Mouse (Mus musculus): ENCODE data around the gene Lhfpl3. TPM values are rescaled to one million over a fixed set of nuclear protein-coding genes. Genes with fewer than 3 reads are reported as not detected.

Gene Lhfpl3
- polyA plus RNA-seq, 1 experiment from 2014 or later = 0.58 TPM

- H3K36me3 ChIP-seq (ENCODE audit: control insufficient read depth, insufficient read depth, low read length) = no peaks in the 10 kb centered on the region
- 86% methylated on average over 2 of the region's 2 CpGs for WGBS
- DNase-seq (ENCODE audit: low spot score) = no peak
Measured at GRCm38 (mm10) chr5:22986771-22987170, 240.9 kb downstream of the Lhfpl3 start.

GRCm38 (mm10) chr5:22999811-23000210 is 254.0 kb downstream of the Lhfpl3 start:
- no peak for DNase-seq (ENCODE audit: low spot score)
- Histone ChIP-seq H3K4me1 (replicated peaks; ENCODE audit: control insufficient read depth, insufficient read depth, low read length) (no peaks in the 10 kb centered on the region), H3K27ac (ENCODE audit: low read depth, low read length) (no peak overlapping the region), H3K4me2 (no peak overlapping the region), H3K9ac (ENCODE audit: low read depth, low read length) (no peak overlapping the region), H3K9me3 (ENCODE audit: control insufficient read depth, low read length) (no peaks in the 10 kb centered on the region), H3K27me3 (replicated peaks; ENCODE audit: control insufficient read depth, insufficient read depth, low read length) (no peaks in the 10 kb centered on the region), H3K36me3 (ENCODE audit: control insufficient read depth, insufficient read depth, low read length) (no peaks in the 10 kb centered on the region), H3K4me3 (ENCODE audit: low read depth, low read length) (no peak overlapping the region)
- ATAC-seq (replicated peaks; ENCODE audit: low FRiP score) = no peak
- 66% methylated on average over 3 of the region's 3 CpGs for WGBS

More at GRCm38 (mm10) chr5:22986771-22987170, 240.9 kb downstream of the Lhfpl3 start:
- no peak overlapping the region for H3K4me2 ChIP-seq
- H3K27ac ChIP-seq (ENCODE audit: low read depth, low read length) = no peak overlapping the region
- H3K9ac ChIP-seq (ENCODE audit: low read depth, low read length) = no peak overlapping the region
- H3K4me1 ChIP-seq (replicated peaks; ENCODE audit: control insufficient read depth, insufficient read depth, low read length) = no peaks in the 10 kb centered on the region
- no peaks in the 10 kb centered on the region for H3K9me3 ChIP-seq (ENCODE audit: control insufficient read depth, low read length)
- H3K27me3 ChIP-seq (replicated peaks; ENCODE audit: control insufficient read depth, insufficient read depth, low read length) = no peaks in the 10 kb centered on the region
- ATAC-seq (replicated peaks; ENCODE audit: low FRiP score) = no peak
- H3K4me3 ChIP-seq (ENCODE audit: low read depth, low read length) = no peak overlapping the region

GRCm38 (mm10) chr5:23003123-23003797 is 257.4 kb downstream of the Lhfpl3 start:
- ATAC-seq (replicated peaks; ENCODE audit: low FRiP score) = no peak

GRCm38 (mm10) chr5:23006207-23006606 is 260.3 kb downstream of the Lhfpl3 start:
- 60% methylated on average over 1 of the region's 1 CpGs for WGBS
- DNase-seq (ENCODE audit: low spot score) = no peak
- no peaks in the 10 kb centered on the region for H3K36me3 ChIP-seq (ENCODE audit: control insufficient read depth, insufficient read depth, low read length)
- H3K4me2 ChIP-seq = no peak overlapping the region
- H3K27ac ChIP-seq (ENCODE audit: low read depth, low read length) = no peak overlapping the region
- H3K9ac ChIP-seq (ENCODE audit: low read depth, low read length) = no peak overlapping the region
- H3K27me3 ChIP-seq (replicated peaks; ENCODE audit: control insufficient read depth, insufficient read depth, low read length) = no peaks in the 10 kb centered on the region
- no peak overlapping the region for H3K4me3 ChIP-seq (ENCODE audit: low read depth, low read length)
- no peak for ATAC-seq (replicated peaks; ENCODE audit: low FRiP score)
- no peaks in the 10 kb centered on the region for H3K4me1 ChIP-seq (replicated peaks; ENCODE audit: control insufficient read depth, insufficient read depth, low read length)
- no peaks in the 10 kb centered on the region for H3K9me3 ChIP-seq (ENCODE audit: control insufficient read depth, low read length)

More at GRCm38 (mm10) chr5:23003123-23003797, 257.4 kb downstream of the Lhfpl3 start:
- Histone ChIP-seq H3K27me3 (replicated peaks; ENCODE audit: control insufficient read depth, insufficient read depth, low read length) (no peaks in the 10 kb centered on the region), H3K9me3 (ENCODE audit: control insufficient read depth, low read length) (no peaks in the 10 kb centered on the region), H3K9ac (ENCODE audit: low read depth, low read length) (no peak overlapping the region), H3K4me3 (ENCODE audit: low read depth, low read length) (no peak overlapping the region), H3K4me1 (replicated peaks; ENCODE audit: control insufficient read depth, insufficient read depth, low read length) (no peaks in the 10 kb centered on the region), H3K36me3 (ENCODE audit: control insufficient read depth, insufficient read depth, low read length) (no peaks in the 10 kb centered on the region), H3K4me2 (no peak overlapping the region), H3K27ac (ENCODE audit: low read depth, low read length) (no peak overlapping the region)
- no peak for DNase-seq (ENCODE audit: low spot score)
- 79% methylated on average over 2 of the region's 2 CpGs for WGBS

- no peaks in the 10 kb centered on the region for H3K4me1 ChIP-seq (replicated peaks; ENCODE audit: control insufficient read depth, insufficient read depth, low read length)
- H3K27me3 ChIP-seq (replicated peaks; ENCODE audit: control insufficient read depth, insufficient read depth, low read length) = no peaks in the 10 kb centered on the region
- DNase-seq (ENCODE audit: low spot score) (no peak), ATAC-seq (replicated peaks; ENCODE audit: low FRiP score) (no peak)
- no peaks in the 10 kb centered on the region for H3K9me3 ChIP-seq (ENCODE audit: control insufficient read depth, low read length)
- H3K4me2 ChIP-seq = no peak overlapping the region
- no peak overlapping the region for H3K27ac ChIP-seq (ENCODE audit: low read depth, low read length)
- WGBS = 36% methylated on average over 1 of the region's 1 CpGs
- no peaks in the 10 kb centered on the region for H3K36me3 ChIP-seq (ENCODE audit: control insufficient read depth, insufficient read depth, low read length)
- H3K9ac ChIP-seq (ENCODE audit: low read depth, low read length) = no peak overlapping the region
- H3K4me3 ChIP-seq (ENCODE audit: low read depth, low read length) = no peak overlapping the region
Measured at GRCm38 (mm10) chr5:23010460-23010859, 264.6 kb downstream of the Lhfpl3 start.

GRCm38 (mm10) chr5:23013997-23014396 is 268.1 kb downstream of the Lhfpl3 start:
- no peak overlapping the region for H3K27ac ChIP-seq (ENCODE audit: low read depth, low read length)
- no peak overlapping the region for H3K4me3 ChIP-seq (ENCODE audit: low read depth, low read length)
- H3K9ac ChIP-seq (ENCODE audit: low read depth, low read length) = no peak overlapping the region
- ATAC-seq (replicated peaks; ENCODE audit: low FRiP score) (no peak), DNase-seq (ENCODE audit: low spot score) (no peak)
- no peaks in the 10 kb centered on the region for H3K4me1 ChIP-seq (replicated peaks; ENCODE audit: control insufficient read depth, insufficient read depth, low read length)
- H3K9me3 ChIP-seq (ENCODE audit: control insufficient read depth, low read length) = no peaks in the 10 kb centered on the region
- H3K36me3 ChIP-seq (ENCODE audit: control insufficient read depth, insufficient read depth, low read length) = no peaks in the 10 kb centered on the region
- no peak overlapping the region for H3K4me2 ChIP-seq
- H3K27me3 ChIP-seq (replicated peaks; ENCODE audit: control insufficient read depth, insufficient read depth, low read length) = no peaks in the 10 kb centered on the region

GRCm38 (mm10) chr5:23015587-23016335 is 269.9 kb downstream of the Lhfpl3 start:
- ATAC-seq (replicated peaks; ENCODE audit: low FRiP score) (no peak), DNase-seq (ENCODE audit: low spot score) (no peak)
- Histone ChIP-seq H3K9ac (ENCODE audit: low read depth, low read length) (no peak overlapping the region), H3K27me3 (replicated peaks; ENCODE audit: control insufficient read depth, insufficient read depth, low read length) (no peaks in the 10 kb centered on the region), H3K4me1 (replicated peaks; ENCODE audit: control insufficient read depth, insufficient read depth, low read length) (no peaks in the 10 kb centered on the region), H3K27ac (ENCODE audit: low read depth, low read length) (no peak overlapping the region), H3K4me2 (no peak overlapping the region), H3K36me3 (ENCODE audit: control insufficient read depth, insufficient read depth, low read length) (no peaks in the 10 kb centered on the region), H3K4me3 (ENCODE audit: low read depth, low read length) (no peak overlapping the region), H3K9me3 (ENCODE audit: control insufficient read depth, low read length) (no peaks in the 10 kb centered on the region)
- 53% methylated on average over 8 of the region's 8 CpGs for WGBS

- Histone ChIP-seq H3K27ac (ENCODE audit: low read depth, low read length) (no peak overlapping the region), H3K4me1 (replicated peaks; ENCODE audit: control insufficient read depth, insufficient read depth, low read length) (no peaks in the 10 kb centered on the region), H3K4me3 (ENCODE audit: low read depth, low read length) (no peak overlapping the region), H3K9me3 (ENCODE audit: control insufficient read depth, low read length) (no peaks in the 10 kb centered on the region), H3K36me3 (ENCODE audit: control insufficient read depth, insufficient read depth, low read length) (no peaks in the 10 kb centered on the region), H3K27me3 (replicated peaks; ENCODE audit: control insufficient read depth, insufficient read depth, low read length) (no peaks in the 10 kb centered on the region), H3K9ac (ENCODE audit: low read depth, low read length) (no peak overlapping the region), H3K4me2 (no peak overlapping the region)
- no peak for DNase-seq (ENCODE audit: low spot score)
- ATAC-seq (replicated peaks; ENCODE audit: low FRiP score) = no peak
- 81% methylated on average over 6 of the region's 6 CpGs for WGBS
Measured at GRCm38 (mm10) chr5:23034944-23035726, 289.3 kb downstream of the Lhfpl3 start.

Measured in liver, embryonic 11.5 days (tissue).